Mouse (Mus musculus) liver, adult 2 months (tissue): ENCODE data around the gene Acss2.

Experiments used
- CTCF ChIP-seq: fragments of 200-500 bp; IDR thresholded peaks from 2 replicates; pipeline ENCODE4 v1.5.1; 2011; ENCODE audit warnings: low read depth, low read length, control low read depth
- POLR2A ChIP-seq: fragments of 200-500 bp; IDR thresholded peaks from 2 replicates; pipeline ENCODE4 v1.6.1; 2011; ENCODE audit warnings: low read length, control low read depth; ENCODE audit not compliant: insufficient read depth; ENCODE audit errors: extremely low read depth

- TF ChIP-seq CTCF (no peak), POLR2A (no peak)
Observed at GRCm38 (mm10) chr2:155623996-155624395, 106.2 kb downstream of the Acss2 start.
